In the genomic region with DNA sequence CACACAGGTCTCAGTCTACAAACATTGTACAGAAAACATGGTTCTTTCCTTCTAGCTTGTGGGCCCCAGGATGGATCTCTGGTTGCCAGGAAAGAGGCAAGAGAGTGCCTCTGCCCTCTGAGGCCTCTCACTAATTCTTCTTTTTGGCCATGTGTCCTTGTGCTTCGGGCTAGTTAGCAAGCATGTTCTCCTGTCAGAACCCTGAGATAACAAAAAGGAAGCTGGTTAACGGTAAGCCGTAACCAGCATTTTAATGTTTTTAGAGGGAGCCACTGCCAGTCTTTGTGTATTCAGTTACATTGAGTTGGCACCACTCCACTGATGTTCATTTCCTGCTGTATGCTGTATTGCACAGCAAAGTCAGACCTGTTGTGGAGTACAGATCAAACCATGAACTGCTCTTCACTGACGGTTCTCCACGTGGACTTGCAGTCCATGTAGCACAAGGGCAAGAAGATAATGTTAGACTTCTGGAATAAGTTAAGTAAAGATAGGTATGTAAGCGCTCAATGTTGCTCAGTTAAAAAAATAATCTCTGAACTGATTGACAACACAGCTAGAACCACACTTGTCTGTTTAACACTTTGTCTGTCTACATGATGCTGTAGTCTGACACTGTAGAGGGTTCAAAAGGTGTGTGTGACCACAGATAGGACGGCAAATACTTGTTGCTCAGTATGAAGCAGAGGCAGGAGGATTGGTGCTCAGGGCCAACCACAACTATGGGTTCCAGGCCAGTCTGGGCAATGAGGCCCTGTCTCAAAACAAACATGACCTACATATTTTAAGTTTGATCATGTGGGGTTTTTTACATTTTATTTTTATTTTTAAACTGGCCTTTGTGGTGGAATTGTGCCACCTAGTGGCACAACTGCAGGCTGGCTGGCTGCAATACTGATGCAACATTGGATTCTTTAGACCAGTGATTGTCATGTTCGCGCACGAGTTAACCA, we compare ENCODE assay signal across 8 mouse cellular contexts. TPM values are rescaled to one million over a fixed set of nuclear protein-coding genes. Genes with fewer than 3 reads are reported as not detected.
DNase-seq lines count a peak whose midpoint lies in the region; ATAC-seq and TF ChIP-seq lines count a peak whose summit lies in the region.

No protein-coding gene starts in this region.

- no peaks in the 10 kb centered on the region for H3K27me3 ChIP-seq in G1E (ENCODE audit: insufficient read depth, low read length)

- peaks cover 12% of the 10 kb centered on the region for H3K4me1 ChIP-seq in G1E (ENCODE audit: insufficient read depth, low read depth, low read length)

- intact Hi-C loops in left cerebral cortex, adult 2 months (cut with DNase I) = loop anchor here (2.0 to 5.0 kb wide), 5 partner anchors 53 to 519 kb away; a partner anchor contains a TSS
- intact Hi-C loops in left cerebral cortex, postnatal 36 days (cut with DNase I) = loop anchor here (2.0 kb wide), 1 partner anchor 131 kb away; no protein-coding TSS in a partner anchor

- H3K4me3 ChIP-seq in left cerebral cortex, adult 2 months = no peak overlapping the region
- H3K4me3 ChIP-seq in G1E (ENCODE audit: low read depth, low read length) (no peak overlapping the region), macrophage (ENCODE audit: inconsistent target) (no peak overlapping the region)

- H3K79me2 ChIP-seq in macrophage (ENCODE audit: inconsistent target) = peaks cover 100% of the 10 kb centered on the region

- H3K9me3 ChIP-seq in G1E (replicated peaks) = no peaks in the 10 kb centered on the region

- H3K27ac ChIP-seq in left cerebral cortex, adult 2 months = peak overlapping the region; percentile 49
- peak overlapping the region; percentile 54 for H3K27ac ChIP-seq in macrophage

- 40% methylated on average over 10 of the region's 10 CpGs for WGBS in macrophage (ENCODE audit: missing documents)

- peak; percentile 97 for TF ChIP-seq CTCF in left cerebral cortex, adult 2 months (IDR thresholded peaks at IDR 0.05)
- peak; percentile 41 for TF ChIP-seq CTCF in G1E (IDR thresholded peaks at IDR 0.05; ENCODE audit: low read depth, low read length)

- ATAC-seq in G1E (ENCODE audit: extremely low read depth, insufficient number of reproducible peaks, low FRiP score, poor library complexity, severe bottlenecking) = no peak

- DNase-seq in left cerebral cortex, adult 2 months (ENCODE audit: extremely low spot score in 1 of 2, low spot score in 2 of 2) = no peak
- no peak for DNase-seq in left cerebral cortex, postnatal 36 days (ENCODE audit: low spot score in 2 of 2)
- DNase-seq in G1E (ENCODE audit: low spot score) = peak; percentile 6
- DNase-seq in embryo, embryonic 10.5 days (ENCODE audit: low spot score) = peak; percentile 54
- DNase-seq in induced T-regulatory cell, adult 2 months (ENCODE audit: low read depth) = peak; percentile 74
- no peak for DNase-seq in right cerebral cortex, postnatal 10 days (ENCODE audit: low spot score in 2 of 2)
- no peak for DNase-seq in right cerebral cortex, postnatal 14 days

- H3K36me3 ChIP-seq in G1E (replicated peaks) (peaks cover 21% of the 10 kb centered on the region), macrophage (ENCODE audit: inconsistent target) (peaks cover 40% of the 10 kb centered on the region)

RNA-seq across cellular contexts. Expression of a gene that starts 53.4 kb away (rescaled TPM):
- total RNA-seq in left cerebral cortex, adult 2 months (2021) = 10 to 100 TPM; 32.5 to 37.9 TPM
- total RNA-seq in left cerebral cortex, postnatal 36 days (2021) = 10 to 100 TPM; 27.9 to 36.6 TPM
- total RNA-seq in G1E (2014; fragmentation: Nextera tagmentation) (16.6 and 17.9 TPM in 2 replicates), G1E (2017) (13.6 and 14.6 TPM in 2 replicates)
- polyA plus RNA-seq in G1E (2012) (6.4 and 8.2 TPM in 2 replicates), macrophage (2018) (48.3 to 71.1 TPM (median 65.0 TPM) in 3 replicates)
- 100 to 1,000 TPM in 23 of 26 experiments, 10 to 100 TPM in 3; 62.1 to 293 (median 204) TPM for total RNA-seq in macrophage (2018; cell fraction: chromatin; rRNA removed)
- total RNA-seq in macrophage (2018; cell fraction: cytosol; rRNA removed) = 100 to 1,000 TPM in 3 of 26 experiments, 10 to 100 TPM in 23; 52.7 to 107 (median 91.0) TPM
- 100 to 1,000 TPM in 21 of 26 experiments, 10 to 100 TPM in 5; 76.5 to 218 (median 154) TPM for total RNA-seq in macrophage (2018; cell fraction: nucleus; rRNA removed)

Comparison
In these comparisons a context has a peak if more than half of its experiments do, and no peak if none do; other contexts are left out.
1. DNase-seq: peak in G1E (single experiment), embryo, embryonic 10.5 days (single experiment) and induced T-regulatory cell, adult 2 months (single experiment); none in left cerebral cortex, adult 2 months (0 of 2), left cerebral cortex, postnatal 36 days (0 of 2), right cerebral cortex, postnatal 10 days (0 of 2) and right cerebral cortex, postnatal 14 days (single experiment).